Mouse (Mus musculus) left cerebral cortex, adult 2 months (tissue): ENCODE data around the gene Atp11a. TPM values are rescaled to one million over a fixed set of nuclear protein-coding genes. Genes with fewer than 3 reads are reported as not detected.

Source experiments
- DNase-seq, 2 experiments: peaks; one replicate each; pipeline ENCODE4 v3.0.0; 2021 to 2022; ENCODE audit warnings: low spot score in 2 of 2, mixed read lengths in 1 of 2; ENCODE audit errors: extremely low spot score in 1 of 2
- H3K27ac ChIP-seq: fragments of 200-600 bp; 2 replicates; pipeline ENCODE4 v1.8.1; 2022
- H3K4me3 ChIP-seq: fragments of 200-600 bp; 2 replicates; pipeline ENCODE4 v1.8.1; 2022
- CTCF ChIP-seq: fragments of 200-600 bp; IDR thresholded peaks from 2 replicates; pipeline ENCODE4 v1.8.1; 2022; ENCODE audit warnings: antibody characterized with exemption, mild to moderate bottlenecking, moderate library complexity
- intact Hi-C: fragments of 180-260 bp; cut with DNase I; formaldehyde crosslinking; loops from one replicate; pipeline ENCODE4 v1.15.1; 2025
- total RNA-seq, 2 experiments: library from RNA; stranded (reverse); gene quantifications; 2 replicates each; pipeline ENCODE4 v1.2.3; 2021

Atp11a gene
- total RNA-seq, 2 experiments from 2014 or later: 47.5 to 55.7 TPM

DNA sequence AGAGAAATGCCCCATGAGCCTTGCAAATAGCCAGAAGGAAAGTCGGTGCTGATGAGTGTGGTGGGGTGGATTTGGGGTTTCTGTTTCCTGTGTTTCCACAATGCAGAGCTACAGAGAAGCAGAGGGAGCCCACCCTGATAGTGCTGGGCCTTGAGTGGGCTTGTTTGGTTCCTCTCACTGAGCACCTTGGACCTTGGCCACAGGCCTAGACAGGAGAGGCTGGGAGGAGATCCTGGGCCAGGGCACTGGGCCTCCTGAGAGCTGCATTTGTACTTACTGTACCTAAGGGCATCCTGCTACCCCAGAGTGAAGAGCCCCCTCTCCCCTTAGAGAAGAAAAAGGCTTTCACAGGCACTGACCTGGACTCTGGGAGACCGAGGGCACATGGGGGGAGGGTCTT is 43.4 kb downstream of the Atp11a start:
- no peak overlapping the region for H3K27ac ChIP-seq
- H3K4me3 ChIP-seq: no peak overlapping the region
- intact Hi-C loops: no loop called here
- TF ChIP-seq CTCF: no peak
- no peak for DNase-seq

DNA sequence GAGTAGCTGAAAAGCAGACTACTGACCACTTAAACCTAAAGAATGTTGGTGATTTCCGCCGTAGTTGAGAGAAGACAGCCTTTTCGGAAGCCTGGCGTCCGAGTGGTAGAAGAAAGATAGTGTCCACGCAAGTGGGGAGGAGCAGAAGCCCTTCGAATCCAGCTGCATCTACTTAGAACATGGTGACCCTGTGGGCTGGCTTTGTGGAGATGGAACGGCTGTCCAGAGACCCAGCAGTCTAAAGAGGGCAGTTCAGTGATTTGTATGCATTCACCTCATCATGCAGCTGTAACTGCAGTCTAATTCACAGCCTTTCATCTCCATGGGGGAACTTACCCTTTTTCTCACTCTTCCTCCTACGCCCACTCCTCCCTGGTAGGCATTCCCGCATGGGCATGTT is 44.8 kb downstream of the Atp11a start:
- Histone ChIP-seq H3K4me3 (no peak overlapping the region), H3K27ac (no peak overlapping the region)
- intact Hi-C loops: no loop called here
- TF ChIP-seq CTCF: no peak
- no peak for DNase-seq

DNA sequence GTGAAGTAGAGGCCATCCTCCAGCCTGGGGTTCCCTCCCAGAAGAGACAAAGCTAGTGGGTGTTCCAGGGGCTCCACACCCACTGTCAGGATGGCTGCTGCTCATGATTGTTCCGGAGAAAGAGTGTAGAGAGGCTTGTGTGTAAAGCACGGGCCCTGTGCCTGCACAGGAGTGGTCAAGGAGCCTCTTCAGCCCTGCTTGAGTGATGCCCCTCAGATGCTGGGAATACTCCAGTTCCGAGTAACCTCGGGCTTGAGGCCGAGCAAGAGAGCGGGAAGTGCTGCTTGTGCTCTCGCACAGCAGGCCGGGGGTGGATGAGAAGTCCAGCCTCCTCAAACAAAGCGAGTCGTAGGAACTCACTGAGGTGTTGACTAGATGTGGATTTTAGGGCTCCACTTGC is 46.3 kb downstream of the Atp11a start:
- H3K4me3 ChIP-seq: no peak overlapping the region
- DNase-seq: no peak
- H3K27ac ChIP-seq: no peak overlapping the region
- intact Hi-C loops: no loop called here
- no peak for TF ChIP-seq CTCF

DNA sequence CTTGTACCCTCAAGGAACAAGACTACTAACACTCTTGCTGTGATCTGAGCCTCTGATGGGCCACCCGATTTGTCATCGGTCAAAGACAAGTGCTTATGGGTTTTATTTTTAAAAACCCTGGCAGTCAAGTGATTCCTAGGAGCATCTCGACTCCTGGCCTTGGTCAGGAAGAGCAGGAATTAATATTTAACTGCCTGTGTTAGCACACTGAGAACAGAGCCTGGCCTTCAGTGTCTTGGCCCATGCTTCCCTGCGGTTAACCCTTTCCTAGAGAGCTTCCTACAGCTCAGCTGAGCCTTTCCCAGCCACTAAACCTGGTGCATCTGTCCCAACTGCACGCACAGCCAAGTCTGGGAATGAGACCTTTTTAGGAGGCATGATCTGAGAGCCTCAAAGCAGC is 48.1 kb downstream of the Atp11a start:
- Histone ChIP-seq H3K27ac (no peak overlapping the region), H3K4me3 (no peak overlapping the region)
- no peak for DNase-seq
- no peak for TF ChIP-seq CTCF
- intact Hi-C loops: loop anchor here (5.0 kb wide), 1 partner anchor 128 kb away; no protein-coding TSS in a partner anchor

GRCm38 (mm10) chr8:12805569-12805968 is 48.8 kb downstream of the Atp11a start:
- TF ChIP-seq CTCF: no peak
- no peak overlapping the region for H3K27ac ChIP-seq
- H3K4me3 ChIP-seq: no peak overlapping the region
- intact Hi-C loops: loop anchor here (5.0 kb wide), 1 partner anchor 128 kb away; no protein-coding TSS in a partner anchor
- DNase-seq: no peak

- no peak for DNase-seq
- intact Hi-C loops: loop anchor here (5.0 kb wide), 1 partner anchor 131 kb away; no protein-coding TSS in a partner anchor
- H3K27ac ChIP-seq: no peak overlapping the region
- no peak overlapping the region for H3K4me3 ChIP-seq
- TF ChIP-seq CTCF: no peak
Observed at GRCm38 (mm10) chr8:12808018-12808417, 51.2 kb downstream of the Atp11a start.

- no peak for DNase-seq
- intact Hi-C loops: loop anchor here (5.0 kb wide), 1 partner anchor 132 kb away; no protein-coding TSS in a partner anchor
- no peak for TF ChIP-seq CTCF
Observed at GRCm38 (mm10) chr8:12809516-12809915, 52.7 kb downstream of the Atp11a start.

GRCm38 (mm10) chr8:12811231-12811630 is 54.4 kb downstream of the Atp11a start:
- intact Hi-C loops: loop anchor here (5.0 kb wide), 1 partner anchor 54 kb away; the partner anchor contains the start of gene Atp11a
- no peak for DNase-seq
- no peak overlapping the region for H3K4me3 ChIP-seq
- TF ChIP-seq CTCF: peak; percentile 41
- no peak overlapping the region for H3K27ac ChIP-seq

More at GRCm38 (mm10) chr8:12809516-12809915, 52.7 kb downstream of the Atp11a start:
- Histone ChIP-seq H3K4me3 (no peak overlapping the region), H3K27ac (no peak overlapping the region)

DNA sequence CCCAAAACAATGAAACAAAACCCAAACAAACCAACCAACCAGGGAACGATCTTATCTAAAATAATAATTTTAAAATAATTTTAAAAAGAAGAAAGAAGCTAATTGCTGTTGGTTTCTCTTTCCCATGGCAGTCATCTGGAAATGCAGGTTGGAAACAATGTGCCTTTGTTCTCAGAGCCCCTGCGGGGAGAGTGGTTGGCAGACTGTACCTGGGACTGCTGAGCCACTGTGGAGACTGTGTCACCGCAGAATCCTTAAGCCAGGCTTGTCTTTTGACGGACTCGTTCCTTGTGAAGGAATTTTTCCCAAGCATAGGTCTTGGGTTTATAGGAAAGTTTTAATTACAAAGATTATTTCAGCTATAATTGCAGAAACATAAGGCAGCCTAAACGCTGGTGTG is 59.6 kb downstream of the Atp11a start:
- no peak overlapping the region for H3K4me3 ChIP-seq
- DNase-seq: no peak
- intact Hi-C loops: no loop called here
- no peak for TF ChIP-seq CTCF
- no peak overlapping the region for H3K27ac ChIP-seq

- Histone ChIP-seq H3K27ac (no peak overlapping the region), H3K4me3 (no peak overlapping the region)
- no peak for TF ChIP-seq CTCF
- intact Hi-C loops: no loop called here
- no peak for DNase-seq
Observed at GRCm38 (mm10) chr8:12822892-12823291, 66.1 kb downstream of the Atp11a start.

DNA sequence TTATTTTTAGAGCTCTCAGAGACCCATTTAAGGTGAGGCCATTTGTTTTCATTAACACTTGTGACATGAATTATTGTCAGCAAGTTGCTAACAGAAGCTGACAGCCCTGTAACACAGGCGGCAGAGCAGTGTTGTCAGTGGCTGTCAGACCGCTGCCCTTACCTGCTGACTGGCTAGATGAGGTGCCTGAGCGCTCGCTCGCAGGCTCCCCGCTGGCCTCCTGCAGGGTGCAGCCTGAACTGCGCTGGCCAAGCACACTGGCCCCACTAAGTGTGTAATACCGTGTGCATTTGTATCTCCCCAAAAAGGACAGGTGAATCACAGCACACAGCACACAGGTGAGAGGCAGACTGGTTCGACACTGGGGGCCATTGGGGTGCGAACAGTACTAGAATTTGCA is 67.7 kb downstream of the Atp11a start:
- H3K4me3 ChIP-seq: no peak overlapping the region
- H3K27ac ChIP-seq: no peak overlapping the region
- DNase-seq: no peak
- intact Hi-C loops: no loop called here
- TF ChIP-seq CTCF: no peak; the same call in 1 of the 2 replicates

DNA sequence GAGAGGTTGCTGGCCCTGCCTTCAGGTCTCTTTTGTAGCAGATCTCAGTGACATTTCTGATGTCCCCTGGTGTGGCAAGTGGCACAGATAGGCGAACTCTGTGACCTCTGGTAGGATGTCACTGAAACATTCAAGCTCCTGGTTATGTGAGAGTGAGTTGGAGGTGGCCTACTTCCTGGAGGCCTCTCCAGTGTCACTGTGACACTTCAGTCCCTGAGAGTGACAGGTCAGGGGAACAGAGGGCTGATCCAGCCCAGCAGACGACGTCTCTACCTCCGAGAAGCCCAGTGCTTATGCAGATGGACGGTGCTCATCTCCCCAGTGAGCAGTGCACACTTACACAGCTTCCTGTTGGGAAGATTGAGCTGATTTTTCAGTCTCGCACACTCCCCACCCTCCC is 68.4 kb downstream of the Atp11a start:
- Histone ChIP-seq H3K27ac (no peak overlapping the region), H3K4me3 (no peak overlapping the region)
- intact Hi-C loops: no loop called here
- no peak for TF ChIP-seq CTCF
- DNase-seq: no peak

DNA sequence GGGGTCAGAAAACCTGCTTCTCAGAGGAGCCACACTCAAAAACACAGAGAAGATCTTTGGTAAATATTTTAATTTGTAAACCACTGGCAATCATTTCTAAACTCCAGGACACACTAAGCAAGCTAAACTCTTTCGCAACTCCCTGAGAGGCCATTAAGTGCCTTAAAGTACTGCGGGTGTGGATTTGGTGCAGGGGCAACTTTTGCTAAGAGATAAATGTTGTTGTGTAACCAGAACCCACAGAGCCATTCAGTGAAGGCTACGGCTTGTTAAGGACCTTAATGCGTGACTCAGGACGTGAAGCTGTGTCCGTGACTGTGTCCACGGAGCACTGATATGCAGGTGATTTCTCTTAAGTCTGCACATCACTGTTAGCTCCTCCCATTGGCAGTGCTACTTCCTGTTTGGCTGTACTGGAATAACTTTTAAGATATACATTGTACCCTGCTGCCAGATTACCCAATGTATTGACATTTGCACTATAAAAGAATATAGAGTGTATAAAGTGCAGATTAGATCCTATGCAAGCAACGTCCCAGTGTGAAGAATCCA is 68.9 kb downstream of the Atp11a start:
- intact Hi-C loops: no loop called here
- Histone ChIP-seq H3K27ac (no peak overlapping the region), H3K4me3 (no peak overlapping the region)
- TF ChIP-seq CTCF: no peak
- DNase-seq: no peak
